Mouse (Mus musculus) cerebellum, adult 2 months (tissue): ENCODE measurements around the gene Prkcg. TPM values are rescaled to one million over a fixed set of nuclear protein-coding genes. Genes with fewer than 3 reads are reported as not detected.

ENCODE experiments used
- DNase-seq, 2 experiments: peaks; one replicate each; pipeline ENCODE4 v3.0.0; 2021
- H3K27ac ChIP-seq: fragments of 200-500 bp; 2 replicates; pipeline ENCODE4 v1.5.1; 2012; ENCODE audit warnings: low read length, control low read depth, inconsistent platforms; ENCODE audit not compliant: insufficient read depth
- H3K27me3 ChIP-seq: fragments of 200-500 bp; 2 replicates; pipeline ENCODE4 v1.6.1; 2012; ENCODE audit warnings: inconsistent platforms, mild to moderate bottlenecking, low read length, moderate library complexity; ENCODE audit not compliant: control insufficient read depth, insufficient read depth
- H3K4me1 ChIP-seq: fragments of 200-500 bp; 2 replicates; pipeline ENCODE4 v1.6.1; 2011; ENCODE audit warnings: low read length; ENCODE audit not compliant: control insufficient read depth, insufficient read depth
- H3K4me3 ChIP-seq: fragments of 200-500 bp; replicated peaks from 2 replicates; pipeline ENCODE3; 2011; ENCODE audit warnings: mild to moderate bottlenecking, low read depth, low read length, control low read depth; ENCODE audit not compliant: insufficient read depth
- CTCF ChIP-seq: fragments of 200-500 bp; IDR thresholded peaks from 2 replicates; pipeline ENCODE4 v1.5.1; 2011; ENCODE audit warnings: low read depth, mild to moderate bottlenecking, control low read depth, low read length, moderate library complexity, borderline replicate concordance; ENCODE audit not compliant: insufficient read depth
- POLR2A ChIP-seq: fragments of 200-500 bp; IDR thresholded peaks from 2 replicates; pipeline ENCODE4 v1.6.1; 2011; ENCODE audit warnings: low read length, control low read depth, borderline replicate concordance; ENCODE audit not compliant: insufficient read depth
- WGBS: fragments of 180-500 bp; shearing (Covaris S2); methylation state at CpG from one replicate; pipeline ENCODE4 v1.1.7; 2018; 5-methylcytosine and 5-hydroxymethylcytosine counted together
- polyA plus RNA-seq: library from polyadenylated mRNA; depleted of rRNA; stranded (reverse); fragments of >200 nt; gene quantifications from 2 replicates; pipeline ENCODE4 v1.2.3, GENCODE M21; 2012

Prkcg gene
- polyA plus RNA-seq, 1 experiment = 152 TPM

DNA sequence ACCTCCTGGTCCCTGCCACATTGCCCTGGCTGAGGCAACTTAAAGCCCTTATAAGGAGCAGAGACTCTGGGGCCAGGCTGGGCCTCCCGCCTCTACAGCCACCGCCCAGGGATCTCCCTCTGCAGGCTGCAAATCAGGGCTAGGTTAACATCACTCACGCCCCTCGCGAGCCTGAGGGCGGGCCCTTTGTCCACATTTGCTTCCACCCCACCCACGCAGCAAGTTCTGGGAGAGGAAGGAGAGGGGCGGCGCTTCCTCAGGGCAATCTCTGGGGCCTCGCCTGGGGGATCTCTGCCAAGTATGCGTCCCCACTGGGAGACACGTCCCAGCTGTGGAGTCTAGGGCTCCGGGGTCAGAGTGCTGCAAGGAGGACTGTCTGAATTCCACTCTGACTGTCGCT lies 3.8 kb downstream of the Prkcg start:
- no peak overlapping the region for H3K27ac ChIP-seq
- H3K4me3 ChIP-seq = no peak overlapping the region
- TF ChIP-seq CTCF = no peak
- TF ChIP-seq POLR2A = no peak
- no peaks in the 10 kb centered on the region for H3K4me1 ChIP-seq
- peak; percentile 32 to 36 for DNase-seq
- H3K27me3 ChIP-seq = no peaks in the 10 kb centered on the region
- 14% methylated on average over 14 of the region's 14 CpGs for WGBS

GRCm38 (mm10) chr7:3294794-3295193 lies 5.8 kb downstream of the Prkcg start:
- Histone ChIP-seq H3K4me1 (0 out of 2 replicates have a peak, but pooled peaks cover 1% of the 10 kb centered on the region), H3K27ac (no peak overlapping the region), H3K27me3 (no peaks in the 10 kb centered on the region), H3K4me3 (no peak overlapping the region)
- TF ChIP-seq CTCF = no peak
- TF ChIP-seq POLR2A = no peak
- no peak for DNase-seq
- 92% methylated on average over 1 of the region's 1 CpGs for WGBS

DNA sequence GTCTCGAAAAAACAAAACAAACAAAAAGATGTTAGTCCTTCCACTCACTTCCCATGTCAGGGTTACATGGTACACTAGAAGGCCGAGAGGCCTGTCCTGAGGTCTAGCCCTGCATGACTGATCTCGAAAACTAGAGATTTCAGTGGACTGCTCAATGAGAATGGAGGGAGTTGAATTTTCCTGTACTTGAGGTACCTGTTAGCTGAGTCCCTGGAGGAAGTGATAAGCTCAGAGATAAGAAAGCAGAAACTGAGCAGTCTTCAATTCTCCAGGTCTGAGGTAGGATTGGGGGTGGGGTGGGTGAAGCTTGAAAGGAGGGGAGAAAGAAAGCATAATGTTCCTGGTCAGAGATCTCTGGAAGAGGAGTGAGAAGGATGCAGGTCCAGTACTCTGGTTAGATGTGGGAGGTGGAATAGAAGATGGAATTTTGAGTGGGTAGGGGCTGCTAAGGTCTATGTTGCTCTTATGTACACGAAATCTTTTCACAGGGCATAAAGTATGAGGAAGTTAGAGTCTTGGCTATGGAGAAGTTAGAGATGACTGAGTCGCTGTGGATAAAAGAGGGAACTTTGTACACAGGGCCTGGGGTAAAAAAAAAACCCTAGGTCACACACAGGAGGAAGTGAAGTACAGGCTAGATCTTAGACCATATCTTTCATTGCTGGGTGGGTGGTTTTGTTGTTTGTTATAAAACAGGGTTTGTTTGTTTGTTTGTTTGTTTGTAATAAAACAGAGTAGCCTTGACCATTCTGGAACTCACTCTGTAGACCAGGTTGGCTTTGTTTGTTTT lies 6.5 kb downstream of the Prkcg start:
- 0 out of 2 replicates have a peak, but pooled peaks cover 3% of the 10 kb centered on the region for H3K4me1 ChIP-seq
- 87% methylated on average over 5 of the region's 5 CpGs for WGBS
- H3K27ac ChIP-seq = no peak overlapping the region
- TF ChIP-seq POLR2A (no peak), CTCF (no peak)
- DNase-seq = no peak
- H3K27me3 ChIP-seq = no peaks in the 10 kb centered on the region
- no peak overlapping the region for H3K4me3 ChIP-seq

GRCm38 (mm10) chr7:3296711-3297110 lies 7.7 kb downstream of the Prkcg start:
- H3K27me3 ChIP-seq = no peaks in the 10 kb centered on the region
- H3K27ac ChIP-seq = no peak overlapping the region
- WGBS = 93% methylated on average over 16 of the region's 16 CpGs
- 0 out of 2 replicates have a peak, but pooled peaks cover 3% of the 10 kb centered on the region for H3K4me1 ChIP-seq
- no peak overlapping the region for H3K4me3 ChIP-seq
- DNase-seq = no peak
- TF ChIP-seq CTCF = no peak
- TF ChIP-seq POLR2A = no peak

GRCm38 (mm10) chr7:3299941-3300617 lies 11.1 kb downstream of the Prkcg start:
- TF ChIP-seq POLR2A = no peak
- TF ChIP-seq CTCF = peak; percentile 17; the same call in 1 of the 2 replicates
- Histone ChIP-seq H3K4me1 (0 out of 2 replicates have a peak, but pooled peaks cover 3% of the 10 kb centered on the region), H3K27ac (peak overlapping the region; percentile 5; the same call in 1 of the 2 replicates), H3K4me3 (no peak overlapping the region), H3K27me3 (no peaks in the 10 kb centered on the region)
- WGBS = 36% methylated on average over 7 of the region's 7 CpGs
- peak in 1 of 2 experiments; percentile 47 for DNase-seq

GRCm38 (mm10) chr7:3300891-3301627 lies 12.1 kb downstream of the Prkcg start:
- DNase-seq = no peak
- WGBS = 89% methylated on average over 8 of the region's 8 CpGs
- no peaks in the 10 kb centered on the region for H3K27me3 ChIP-seq
- H3K4me1 ChIP-seq = 0 out of 2 replicates have a peak, but pooled peaks cover 3% of the 10 kb centered on the region
- TF ChIP-seq POLR2A = no peak
- no peak for TF ChIP-seq CTCF
- no peak overlapping the region for H3K4me3 ChIP-seq
- no peak overlapping the region for H3K27ac ChIP-seq
